Mouse (Mus musculus): ENCODE measurements around the gene Smc5. TPM values are rescaled to one million over a fixed set of nuclear protein-coding genes. Genes with fewer than 3 reads are reported as not detected.

The Smc5 gene
- polyA plus RNA-seq, 1 experiment from 2014 or later, result 26.8 TPM

GRCm38 (mm10) chr19:23274054-23274724, 492 bp upstream of the Smc5 start:
- H3K9me3 ChIP-seq, result no peaks in the 10 kb centered on the region
- H3K4me1 ChIP-seq (replicated peaks), result peaks cover 17% of the 10 kb centered on the region
- ATAC-seq (ENCODE audit: low read depth), result peak; percentile 21; the same call in 1 of the 2 replicates
- peak overlapping the region; percentile 72 for H3K4me2 ChIP-seq
- 67% methylated on average over 3 of the region's 4 CpGs for WGBS
- H3K36me3 ChIP-seq, result no peaks in the 10 kb centered on the region
- H3K27ac ChIP-seq (replicated peaks), result peak overlapping the region; percentile 77; the same call in 1 of the 2 replicates
- H3K27me3 ChIP-seq, result no peaks in the 10 kb centered on the region
- peak overlapping the region; percentile 83 for H3K9ac ChIP-seq
- H3K4me3 ChIP-seq, result peak overlapping the region; percentile 88

GRCm38 (mm10) chr19:23256771-23257170, 16.9 kb downstream of the Smc5 start:
- H3K4me2 ChIP-seq, result no peak overlapping the region
- 79% methylated on average over 9 of the region's 9 CpGs for WGBS
- no peaks in the 10 kb centered on the region for H3K4me1 ChIP-seq (replicated peaks)
- no peak overlapping the region for H3K4me3 ChIP-seq
- no peaks in the 10 kb centered on the region for H3K27me3 ChIP-seq
- no peak overlapping the region for H3K27ac ChIP-seq (replicated peaks)
- no peaks in the 10 kb centered on the region for H3K9me3 ChIP-seq
- no peak overlapping the region for H3K9ac ChIP-seq
- peaks cover 60% of the 10 kb centered on the region for H3K36me3 ChIP-seq
- no peak for ATAC-seq (ENCODE audit: low read depth)

GRCm38 (mm10) chr19:23246473-23246872, 27.2 kb downstream of the Smc5 start:
- Histone ChIP-seq H3K9ac (no peak overlapping the region), H3K27me3 (no peaks in the 10 kb centered on the region), H3K4me3 (no peak overlapping the region), H3K9me3 (no peaks in the 10 kb centered on the region), H3K36me3 (peaks cover 34% of the 10 kb centered on the region), H3K4me1 (replicated peaks) (no peaks in the 10 kb centered on the region), H3K4me2 (no peak overlapping the region), H3K27ac (replicated peaks) (no peak overlapping the region)
- 93% methylated on average over 2 of the region's 2 CpGs for WGBS
- no peak for ATAC-seq (ENCODE audit: low read depth)

GRCm38 (mm10) chr19:23225065-23225464, 48.6 kb downstream of the Smc5 start:
- ATAC-seq (ENCODE audit: low read depth), result no peak
- H3K4me2 ChIP-seq, result no peak overlapping the region
- no peak overlapping the region for H3K4me3 ChIP-seq
- no peaks in the 10 kb centered on the region for H3K27me3 ChIP-seq
- no peak overlapping the region for H3K9ac ChIP-seq
- H3K27ac ChIP-seq (replicated peaks), result no peak overlapping the region
- 63% methylated on average over 4 of the region's 4 CpGs for WGBS
- no peaks in the 10 kb centered on the region for H3K9me3 ChIP-seq
- peaks cover 50% of the 10 kb centered on the region for H3K36me3 ChIP-seq
- H3K4me1 ChIP-seq (replicated peaks), result no peaks in the 10 kb centered on the region

GRCm38 (mm10) chr19:23214326-23214725, 59.4 kb downstream of the Smc5 start:
- Histone ChIP-seq H3K4me1 (replicated peaks) (no peaks in the 10 kb centered on the region), H3K36me3 (peaks cover 43% of the 10 kb centered on the region), H3K9me3 (no peaks in the 10 kb centered on the region), H3K27me3 (no peaks in the 10 kb centered on the region), H3K4me3 (no peak overlapping the region), H3K9ac (no peak overlapping the region), H3K4me2 (no peak overlapping the region), H3K27ac (replicated peaks) (no peak overlapping the region)
- no peak for ATAC-seq (ENCODE audit: low read depth)
- WGBS, result 78% methylated on average over 8 of the region's 8 CpGs

- WGBS, result 86% methylated on average over 6 of the region's 6 CpGs
- H3K27ac ChIP-seq (replicated peaks), result no peak overlapping the region
- H3K4me2 ChIP-seq, result no peak overlapping the region
- no peaks in the 10 kb centered on the region for H3K4me1 ChIP-seq (replicated peaks)
- peaks cover 36% of the 10 kb centered on the region for H3K36me3 ChIP-seq
- H3K27me3 ChIP-seq, result no peaks in the 10 kb centered on the region
- no peak overlapping the region for H3K4me3 ChIP-seq
- no peaks in the 10 kb centered on the region for H3K9me3 ChIP-seq
- no peak overlapping the region for H3K9ac ChIP-seq
- ATAC-seq (ENCODE audit: low read depth), result no peak
Observed at GRCm38 (mm10) chr19:23211325-23211724, 62.4 kb downstream of the Smc5 start.

GRCm38 (mm10) chr19:23203505-23204053, 70.1 kb downstream of the Smc5 start:
- Histone ChIP-seq H3K4me3 (no peak overlapping the region), H3K27me3 (no peaks in the 10 kb centered on the region), H3K9me3 (peaks cover 6% of the 10 kb centered on the region), H3K4me1 (replicated peaks) (no peaks in the 10 kb centered on the region), H3K36me3 (peaks cover 45% of the 10 kb centered on the region), H3K9ac (no peak overlapping the region), H3K4me2 (no peak overlapping the region), H3K27ac (replicated peaks) (no peak overlapping the region)
- no peak for ATAC-seq (ENCODE audit: low read depth)
- WGBS, result 97% methylated on average over 3 of the region's 3 CpGs

- no peak overlapping the region for H3K27ac ChIP-seq (replicated peaks)
- H3K27me3 ChIP-seq, result no peaks in the 10 kb centered on the region
- H3K4me1 ChIP-seq (replicated peaks), result no peaks in the 10 kb centered on the region
- no peak overlapping the region for H3K9ac ChIP-seq
- peaks cover 41% of the 10 kb centered on the region for H3K36me3 ChIP-seq
- H3K4me3 ChIP-seq, result no peak overlapping the region
- no peak overlapping the region for H3K4me2 ChIP-seq
- peaks cover 6% of the 10 kb centered on the region for H3K9me3 ChIP-seq
- WGBS, result 95% methylated on average over 5 of the region's 5 CpGs
- ATAC-seq (ENCODE audit: low read depth), result no peak
Observed at GRCm38 (mm10) chr19:23202106-23202505, 71.6 kb downstream of the Smc5 start.

GRCm38 (mm10) chr19:23193076-23193475, 80.6 kb downstream of the Smc5 start:
- H3K4me1 ChIP-seq (replicated peaks), result no peaks in the 10 kb centered on the region
- WGBS, result 81% methylated on average over 3 of the region's 3 CpGs
- peaks cover 9% of the 10 kb centered on the region; the same call in 1 of the 2 replicates for H3K36me3 ChIP-seq
- no peak overlapping the region for H3K4me3 ChIP-seq
- ATAC-seq (ENCODE audit: low read depth), result no peak
- H3K9me3 ChIP-seq, result no peaks in the 10 kb centered on the region
- no peak overlapping the region for H3K4me2 ChIP-seq
- no peak overlapping the region for H3K27ac ChIP-seq (replicated peaks)
- H3K9ac ChIP-seq, result no peak overlapping the region
- no peaks in the 10 kb centered on the region for H3K27me3 ChIP-seq

GRCm38 (mm10) chr19:23191486-23191885, 82.2 kb downstream of the Smc5 start:
- Histone ChIP-seq H3K27me3 (no peaks in the 10 kb centered on the region), H3K4me3 (no peak overlapping the region), H3K9ac (no peak overlapping the region), H3K27ac (replicated peaks) (no peak overlapping the region), H3K36me3 (peaks cover 9% of the 10 kb centered on the region; the same call in 1 of the 2 replicates), H3K9me3 (no peaks in the 10 kb centered on the region), H3K4me2 (no peak overlapping the region), H3K4me1 (replicated peaks) (no peaks in the 10 kb centered on the region)
- ATAC-seq (ENCODE audit: low read depth), result no peak
- 92% methylated on average over 6 of the region's 6 CpGs for WGBS

GRCm38 (mm10) chr19:23189744-23190143, 84.0 kb downstream of the Smc5 start:
- Histone ChIP-seq H3K27ac (replicated peaks) (no peak overlapping the region), H3K9me3 (no peaks in the 10 kb centered on the region), H3K4me3 (no peak overlapping the region), H3K4me2 (no peak overlapping the region), H3K4me1 (replicated peaks) (no peaks in the 10 kb centered on the region), H3K27me3 (no peaks in the 10 kb centered on the region), H3K9ac (no peak overlapping the region), H3K36me3 (0 out of 2 replicates have a peak, but pooled peaks cover 5% of the 10 kb centered on the region)
- no peak for ATAC-seq (ENCODE audit: low read depth)
- 96% methylated on average over 1 of the region's 1 CpGs for WGBS

- no peaks in the 10 kb centered on the region for H3K27me3 ChIP-seq
- 96% methylated on average over 7 of the region's 7 CpGs for WGBS
- H3K9ac ChIP-seq, result no peak overlapping the region
Observed at GRCm38 (mm10) chr19:23188986-23189385, 84.7 kb downstream of the Smc5 start.

More at GRCm38 (mm10) chr19:23188986-23189385, 84.7 kb downstream of the Smc5 start:
- Histone ChIP-seq H3K36me3 (0 out of 2 replicates have a peak, but pooled peaks cover 8% of the 10 kb centered on the region), H3K27ac (replicated peaks) (no peak overlapping the region), H3K9me3 (no peaks in the 10 kb centered on the region), H3K4me3 (no peak overlapping the region), H3K4me1 (replicated peaks) (no peaks in the 10 kb centered on the region), H3K4me2 (no peak overlapping the region)
- no peak for ATAC-seq (ENCODE audit: low read depth)

Measured in neural tube, embryonic 13.5 days (tissue).